In genomic region chr10:33060771-33061170, GRCm38 (mm10) we compare ENCODE assay signal across 21 mouse cellular contexts. TPM values are rescaled to one million over a fixed set of nuclear protein-coding genes. Genes with fewer than 3 reads are reported as not detected.
A peak's percentile ranks its signal among the peaks of the same experiment; 100 is the strongest.
DNase-seq lines count a peak whose midpoint lies in the region; TF ChIP-seq lines count a peak whose summit lies in the region.
"Had no signal": no experiment of that assay in that cellular context is flagged by ENCODE, and none has a peak within 500 bp of the region (broad histone marks: within the 10 kb centered on the region; RNA-seq: fewer than 3 reads in every experiment).

No protein-coding gene starts in this region.

- DNase-seq in liver, adult 2 months (ENCODE audit: extremely low read depth, low read depth, low spot score), result peak; percentile 4
- DNase-seq in liver, result no peak
- peak; percentile 74 for DNase-seq in fat pad, adult 2 months (ENCODE audit: extremely low read depth, low read depth, low spot score)
- peak; percentile 77 for DNase-seq in gonadal fat pad, adult 2 months (ENCODE audit: low read depth)
- DNase-seq in Muller cell, postnatal 12 days (ENCODE audit: inconsistent ontology term), result no peak
- DNase-seq: adrenal gland, adult 8-10 months; adrenal gland, postnatal 14 days; adrenal gland, postnatal 36 days; cerebellum, adult 11-12 months; cerebellum, adult 2 months; cerebellum, adult 9-11 months; cerebellum, postnatal 25 days had no signal

- H3K9ac ChIP-seq in liver, adult 2 months (ENCODE audit: low read depth, low read length), result no peak overlapping the region
- H3K9ac ChIP-seq: embryonic facial prominence, embryonic 12.5 days; forebrain, embryonic 12.5 days had no signal

- no peak overlapping the region for H3K27ac ChIP-seq in liver, adult 2 months (replicated peaks; ENCODE audit: insufficient read depth, low read depth, low read length)
- H3K27ac ChIP-seq: embryonic facial prominence, embryonic 10.5 days; embryonic facial prominence, embryonic 12.5 days; forebrain, embryonic 10.5 days; forebrain, embryonic 12.5 days had no signal

- TF ChIP-seq CTCF in liver, adult 2 months (IDR thresholded peaks at IDR 0.05; ENCODE audit: low read depth, low read length), result no peak

- TF ChIP-seq POLR2A in liver, adult 2 months (IDR thresholded peaks at IDR 0.05; ENCODE audit: extremely low read depth, insufficient read depth, low read length), result no peak

- WGBS in liver, adult 2 months, result 67% methylated on average over 1 of the region's 1 CpGs

- no peaks in the 10 kb centered on the region for H3K27me3 ChIP-seq in liver, adult 2 months (ENCODE audit: control insufficient read depth, insufficient read depth, low read length)
- H3K27me3 ChIP-seq: embryonic facial prominence, embryonic 12.5 days; forebrain, embryonic 12.5 days; Patski had no signal

- no peaks in the 10 kb centered on the region for H3K36me3 ChIP-seq in liver, adult 2 months (ENCODE audit: control insufficient read depth, insufficient read depth, low read length)
- H3K36me3 ChIP-seq: embryonic facial prominence, embryonic 10.5 days; embryonic facial prominence, embryonic 12.5 days; forebrain, embryonic 10.5 days; forebrain, embryonic 12.5 days had no signal

- no peak overlapping the region for H3K4me3 ChIP-seq in liver, adult 2 months (ENCODE audit: insufficient read depth, low read depth, low read length)
- H3K4me3 ChIP-seq: embryonic facial prominence, embryonic 10.5 days; embryonic facial prominence, embryonic 12.5 days; forebrain, embryonic 10.5 days; forebrain, embryonic 12.5 days had no signal

- H3K4me1 ChIP-seq in liver, adult 2 months (ENCODE audit: control insufficient read depth, insufficient read depth, low read length), result no peaks in the 10 kb centered on the region
- H3K4me1 ChIP-seq: embryonic facial prominence, embryonic 10.5 days; embryonic facial prominence, embryonic 12.5 days; forebrain, embryonic 10.5 days; forebrain, embryonic 12.5 days had no signal

- no peaks in the 10 kb centered on the region for H3K79me2 ChIP-seq in liver, adult 2 months (ENCODE audit: control insufficient read depth, insufficient read depth, low read length)

RNA-seq across cellular contexts. Expression of gene Trdn, which starts 19.6 kb away (rescaled TPM):
- total RNA-seq in liver, adult 2 months (2014; rRNA removed), result 0.18 TPM in 1 of 2 replicates, not detected in the other
- not detected in 2 replicates for polyA plus RNA-seq in liver, adult 2 months (2012; rRNA removed)
- 0.19 and 0.20 TPM in 2 replicates for polyA plus RNA-seq in gonadal fat pad, adult 2 months (2012; rRNA removed)
- total RNA-seq: adrenal gland, adult 8-10 months; adrenal gland, postnatal 14 days; adrenal gland, postnatal 36 days; ES-E14; MEL had no signal
- polyA plus RNA-seq: cortical plate, adult 2 months; embryonic facial prominence, embryonic 10.5 days; forebrain, embryonic 10.5 days; forebrain, embryonic 14.5 days; Patski had no signal

Comparison
In these comparisons a context has a peak if more than half of its experiments do, and no peak if none do; other contexts are left out.
1. DNase-seq: peak in liver, adult 2 months (single experiment), fat pad, adult 2 months (single experiment) and gonadal fat pad, adult 2 months (single experiment); none in liver (single experiment) and Muller cell, postnatal 12 days (single experiment).